Mouse (Mus musculus) heart, adult 2 months (tissue): ENCODE results near the gene Pknox1.

Experiments used
- CTCF ChIP-seq: fragments of 200-600 bp; IDR thresholded peaks from 2 replicates; pipeline ENCODE4 v1.8.1; 2022; ENCODE audit warnings: antibody characterized with exemption, mild to moderate bottlenecking, moderate library complexity
- EP300 ChIP-seq: fragments of 200-500 bp; IDR thresholded peaks from 2 replicates; pipeline ENCODE4 v1.6.1; 2011; ENCODE audit warnings: low read depth, low read length, control low read depth; ENCODE audit not compliant: insufficient read depth
- POLR2A ChIP-seq: fragments of 200-500 bp; IDR thresholded peaks from 2 replicates; pipeline ENCODE4 v1.6.1; 2011; ENCODE audit warnings: mild to moderate bottlenecking, low read depth, low read length, control low read depth; ENCODE audit not compliant: insufficient read depth

- TF ChIP-seq CTCF (no peak), POLR2A (no peak), EP300 (no peak)
Measured at GRCm38 (mm10) chr17:31570321-31570925, 5.9 kb downstream of the Pknox1 start.
